Mouse (Mus musculus): ENCODE data around the gene Iqschfp.

DNA sequence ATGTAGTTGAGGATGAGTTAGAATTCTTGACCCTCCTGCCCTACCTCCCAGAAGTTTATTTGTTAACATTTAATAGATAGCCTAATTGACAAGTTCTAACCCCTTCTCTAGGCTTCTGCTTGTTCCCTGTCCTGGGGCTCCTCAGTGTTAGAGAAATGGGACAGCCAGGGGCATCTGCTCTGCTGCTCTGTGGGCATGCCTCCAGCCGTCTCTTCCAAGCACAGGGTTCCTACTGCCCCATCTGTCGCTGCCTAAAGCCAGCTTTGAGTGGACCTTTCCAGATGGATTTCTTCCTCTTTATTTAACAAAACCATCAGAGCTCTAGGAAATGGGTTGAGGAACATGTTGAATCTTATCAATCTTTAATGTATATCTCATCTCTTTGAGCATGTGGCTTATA, 529.8 kb downstream of the Iqschfp start:
- TF ChIP-seq CTCF (IDR thresholded peaks at IDR 0.05; ENCODE audit: control insufficient read depth, insufficient read depth, insufficient read length) = no peak
- no peak for TF ChIP-seq FOSL1 (IDR thresholded peaks at IDR 0.05; ENCODE audit: insufficient read depth, low read length, poor library complexity, severe bottlenecking)

All from C2C12 (cell line).